Mouse (Mus musculus) cerebellum, adult (tissue): ENCODE results near the gene Gsk3b.
A peak's percentile ranks its signal among the peaks of the same experiment; 100 is the strongest.
"Not testable (repeated sequence)": the region's sequence is repeated elsewhere in the genome, so short reads cannot be mapped to it uniquely, and the experiment has no call there.

ENCODE experiments used
- ATAC-seq: cut with Nextera tagmentation; 2 replicates; pipeline ENCODE4 v1.9.2; 2017; ENCODE audit warnings: mild to moderate bottlenecking, moderate library complexity, mixed read lengths; ENCODE audit not compliant: insufficient number of reproducible peaks, low FRiP score, low TSS enrichment

Gsk3b gene

DNA sequence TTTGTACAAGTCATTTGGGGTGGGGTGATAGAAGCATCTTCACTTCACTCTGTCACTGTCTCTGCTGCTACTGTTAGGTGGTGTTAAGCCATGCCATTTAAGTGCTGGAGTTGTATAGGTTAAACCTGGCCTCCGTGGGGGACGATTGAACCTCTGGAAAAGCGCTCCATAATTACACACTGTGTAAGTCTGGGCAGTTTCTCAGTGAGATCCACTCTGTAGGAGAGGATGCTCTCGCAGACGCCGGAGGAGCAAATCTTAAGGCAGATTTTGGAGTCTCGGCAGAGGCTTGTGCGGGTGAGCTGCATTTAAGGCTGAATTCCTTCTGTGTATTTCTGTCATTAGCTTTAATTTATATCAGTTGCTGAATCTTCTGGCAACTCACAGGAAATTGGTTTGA lies 92.6 kb downstream of the Gsk3b start:
- ATAC-seq, result no peak

DNA sequence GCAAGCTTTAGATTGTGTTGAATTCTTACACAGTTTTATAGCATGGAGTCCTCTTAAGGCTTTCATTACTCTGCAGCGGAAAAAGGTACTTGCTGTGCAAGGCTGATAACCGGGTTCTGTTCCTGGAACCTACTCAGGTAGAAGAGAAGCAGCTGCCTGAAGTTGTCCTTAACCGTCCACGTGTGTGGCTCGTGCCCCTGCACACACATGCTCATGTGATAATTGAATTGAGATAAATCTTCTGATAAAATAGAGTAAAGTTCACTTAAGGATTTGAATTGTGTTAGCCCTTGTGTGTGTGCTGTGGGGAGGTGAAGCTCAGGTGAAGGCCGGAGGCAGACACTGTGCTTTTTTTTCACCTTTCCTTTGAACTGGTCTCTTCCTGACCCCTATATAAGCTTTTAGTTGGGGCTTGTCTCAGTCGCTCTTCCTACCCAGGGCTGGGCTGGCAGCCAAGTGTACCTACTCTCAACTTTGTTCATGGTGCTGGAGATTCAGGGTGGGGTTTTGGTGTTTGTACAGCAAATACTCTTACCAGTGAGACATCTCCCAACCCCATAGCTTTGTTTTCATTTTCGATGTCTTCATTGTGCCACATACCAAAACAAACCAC lies 96.0 kb downstream of the Gsk3b start:
- ATAC-seq, result no peak

DNA sequence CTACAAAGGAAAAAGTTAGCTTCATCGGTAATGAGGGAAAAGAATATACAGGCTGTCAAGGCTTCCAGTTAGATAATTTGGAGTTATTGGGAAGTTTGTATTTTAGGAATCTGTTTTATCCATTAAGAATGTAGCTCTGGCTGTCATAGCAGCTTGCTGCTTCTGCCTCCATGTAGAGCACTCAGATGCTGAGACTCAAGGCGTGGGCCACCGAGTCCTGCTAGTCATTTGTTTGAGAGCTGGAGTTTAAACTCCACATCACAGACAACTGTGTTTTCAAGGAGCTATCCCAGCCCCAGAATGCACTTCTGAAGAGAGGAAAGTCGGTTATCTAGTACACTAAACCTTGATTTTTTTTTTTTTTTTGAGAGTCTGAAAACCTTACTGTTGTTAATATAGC lies 101.2 kb downstream of the Gsk3b start:
- ATAC-seq, result no peak

DNA sequence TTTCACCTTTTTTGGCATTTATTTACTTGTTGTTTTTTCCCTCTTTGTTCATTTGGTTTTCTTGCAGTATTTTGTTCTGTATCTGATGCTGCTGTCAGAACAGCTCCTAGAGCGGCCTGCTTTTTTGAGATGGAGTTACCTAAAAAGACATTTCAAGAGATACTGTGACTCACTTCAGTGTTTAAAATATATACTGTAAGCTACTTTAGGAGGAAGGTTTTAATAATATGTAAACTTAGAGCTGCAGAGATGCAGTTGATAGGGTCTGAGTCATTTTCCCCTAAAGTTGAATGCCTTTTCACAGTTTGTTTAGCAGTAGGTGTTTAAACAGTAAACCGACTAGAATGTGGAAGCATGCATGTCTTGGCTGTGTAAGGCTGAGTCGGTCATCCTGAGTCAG lies 101.7 kb downstream of the Gsk3b start:
- no peak for ATAC-seq

DNA sequence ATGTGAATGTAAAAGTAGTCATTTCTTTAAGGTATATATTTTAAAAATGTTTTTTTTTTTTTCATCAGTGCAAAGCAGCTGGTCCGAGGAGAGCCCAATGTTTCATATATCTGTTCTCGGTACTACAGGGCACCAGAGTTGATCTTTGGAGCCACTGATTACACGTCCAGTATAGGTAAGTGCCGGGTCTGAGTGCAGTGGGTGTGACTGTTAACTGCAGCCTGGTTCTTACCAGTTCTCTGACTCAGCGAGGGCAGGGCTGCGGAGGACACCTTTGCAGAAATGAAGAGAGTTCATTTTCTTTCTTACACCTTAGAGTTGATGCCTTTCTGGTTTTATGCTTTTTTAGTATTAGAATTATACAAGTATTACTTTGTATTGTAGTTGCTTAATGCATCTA lies 102.7 kb downstream of the Gsk3b start:
- no peak for ATAC-seq

DNA sequence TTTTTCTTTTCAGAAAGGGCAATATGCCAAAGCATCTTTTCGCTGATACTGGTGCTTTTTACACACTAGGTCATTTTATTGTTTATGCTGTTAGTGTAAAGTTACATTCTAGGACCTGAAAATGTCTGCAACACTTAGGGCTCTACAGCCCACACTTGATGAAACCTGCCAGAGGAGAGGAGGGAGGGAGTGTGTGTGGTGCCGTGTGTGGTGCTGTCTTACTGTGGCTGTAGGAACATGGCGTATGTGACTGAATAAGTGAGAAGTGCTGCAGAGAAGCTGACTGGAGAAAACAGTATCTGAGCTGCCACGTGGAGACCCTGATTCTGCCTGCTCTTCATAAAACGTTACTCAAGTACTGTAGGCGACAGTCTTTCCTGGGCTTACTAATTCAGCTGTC lies 103.8 kb downstream of the Gsk3b start:
- ATAC-seq, result no peak

DNA sequence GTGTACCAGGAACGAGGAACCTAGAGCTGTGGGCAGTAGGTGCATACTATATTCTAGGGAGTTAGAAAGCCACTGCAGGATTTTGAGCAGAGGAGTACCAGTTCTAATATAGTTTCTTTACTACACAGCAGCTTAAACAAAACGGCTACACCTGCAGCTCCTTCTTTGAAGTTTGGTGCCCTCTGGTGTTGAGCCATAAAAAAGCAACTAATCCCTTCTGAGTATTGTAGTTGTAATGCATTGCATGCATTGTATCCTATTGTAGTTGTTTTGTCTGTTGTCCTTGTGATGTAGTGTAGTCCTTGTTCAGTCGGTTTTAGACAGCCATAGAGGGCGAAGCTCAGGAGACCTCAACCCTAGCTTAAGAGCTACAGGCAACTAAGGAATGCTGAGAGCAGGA lies 108.5 kb downstream of the Gsk3b start:
- peak; percentile 47; the same call in 1 of the 2 replicates for ATAC-seq

DNA sequence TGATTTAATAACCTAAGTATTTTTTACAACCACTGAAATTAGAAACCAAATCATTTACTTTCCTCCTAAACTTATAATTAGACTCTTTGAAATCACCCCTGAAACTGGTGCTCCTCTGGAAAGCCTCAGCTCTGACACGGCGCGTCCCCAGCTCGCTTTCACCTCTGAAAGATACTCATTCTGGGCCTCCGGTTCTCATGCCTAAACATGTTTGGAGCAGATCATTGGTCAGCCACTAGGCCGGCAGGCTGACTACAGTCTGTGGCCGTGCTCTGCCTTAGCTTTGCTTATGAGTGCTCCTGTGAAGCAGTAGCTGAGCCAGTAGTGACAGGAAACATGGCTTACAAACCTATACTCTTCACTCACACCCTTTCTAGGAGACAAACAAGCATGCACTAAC lies 116.5 kb downstream of the Gsk3b start:
- ATAC-seq, result no peak

DNA sequence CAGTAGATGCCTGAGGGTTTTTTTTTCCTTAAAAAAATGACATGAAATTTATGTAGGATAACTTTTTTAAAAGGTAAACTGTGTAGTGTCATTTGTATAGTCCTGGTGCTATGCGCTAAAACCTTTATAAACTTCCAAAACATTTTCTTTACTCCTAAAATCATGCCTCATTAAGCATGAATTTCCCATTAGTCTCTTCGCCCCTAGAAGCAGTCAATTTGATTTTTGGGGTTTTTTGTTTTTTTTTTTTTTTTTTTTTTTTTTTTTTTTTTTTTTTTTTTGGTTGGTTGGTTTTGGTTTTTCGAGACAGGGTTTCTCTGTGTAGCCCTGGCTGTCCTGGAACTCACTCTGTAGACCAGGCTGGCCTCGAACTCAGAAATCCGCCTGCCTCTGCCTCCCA lies 133.7 kb downstream of the Gsk3b start:
- not testable (repeated sequence) for ATAC-seq

DNA sequence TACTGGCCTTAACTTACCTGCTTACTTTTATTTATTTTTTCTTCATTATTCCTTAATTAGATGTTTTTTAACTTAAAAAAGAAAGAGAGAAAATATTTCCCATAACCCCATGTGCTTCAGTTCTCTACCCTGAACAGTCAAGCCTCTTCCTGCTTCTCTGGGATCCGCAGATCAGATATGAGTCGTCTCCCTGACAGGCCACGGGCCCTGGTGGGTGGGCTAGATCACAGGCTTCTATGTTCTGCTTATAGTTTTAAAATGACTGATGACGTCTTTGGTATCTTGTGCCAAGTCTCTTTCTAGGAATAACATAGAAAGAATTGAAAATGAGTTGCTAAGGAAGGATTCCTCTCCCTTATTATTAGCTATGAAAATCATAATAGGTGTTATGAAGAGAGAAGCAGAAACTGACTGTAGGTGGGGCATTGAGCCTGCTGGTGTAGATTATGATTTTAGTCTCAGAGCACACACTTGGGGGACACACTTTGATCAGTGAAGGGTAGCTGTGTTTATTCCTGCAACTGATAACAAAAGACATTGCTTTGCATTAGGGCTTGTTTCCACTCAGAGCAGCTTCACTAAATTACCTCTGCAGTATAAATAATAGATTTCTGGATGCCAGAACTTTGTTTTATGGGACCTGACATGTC lies 148.3 kb downstream of the Gsk3b start:
- ATAC-seq, result no peak

DNA sequence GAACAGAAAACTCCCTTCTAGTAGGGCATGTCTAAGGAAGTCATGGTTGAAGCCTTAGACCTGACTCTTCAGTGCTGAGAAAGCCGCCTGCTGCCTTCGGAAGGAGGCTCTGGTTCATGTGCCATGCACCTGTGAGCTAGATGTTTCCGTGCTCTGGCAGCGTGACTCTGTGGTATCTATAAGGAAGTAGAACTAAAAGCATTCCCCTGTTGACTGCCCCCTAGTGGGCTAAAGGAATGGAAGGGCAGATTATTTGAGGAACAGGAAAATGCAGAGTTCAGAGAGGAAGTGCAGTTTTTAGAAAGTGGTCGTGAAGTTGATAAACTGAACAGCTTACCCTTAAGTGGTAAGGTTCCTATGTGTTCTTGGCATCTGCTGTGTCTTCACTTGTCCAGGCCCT lies 150.9 kb downstream of the Gsk3b start:
- ATAC-seq, result no peak; the same call in 1 of the 2 replicates

DNA sequence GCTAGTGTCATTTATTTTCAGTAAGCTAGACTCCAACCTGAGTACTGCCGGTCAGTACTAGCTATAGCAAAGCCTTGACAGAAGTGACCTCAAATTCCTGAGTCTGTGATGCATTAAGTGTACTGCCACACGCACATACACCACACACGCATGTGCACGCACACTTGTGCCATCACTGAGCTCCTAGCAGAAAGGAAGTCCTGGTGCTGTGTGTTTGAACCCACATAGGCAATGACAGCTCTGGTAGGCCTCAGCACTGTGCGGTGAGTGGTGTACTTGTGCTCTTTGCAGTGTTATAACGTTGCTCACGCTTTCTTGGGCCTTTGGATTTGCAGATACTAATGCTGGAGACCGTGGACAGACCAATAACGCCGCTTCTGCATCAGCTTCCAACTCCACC lies 151.4 kb downstream of the Gsk3b start:
- no peak for ATAC-seq

DNA sequence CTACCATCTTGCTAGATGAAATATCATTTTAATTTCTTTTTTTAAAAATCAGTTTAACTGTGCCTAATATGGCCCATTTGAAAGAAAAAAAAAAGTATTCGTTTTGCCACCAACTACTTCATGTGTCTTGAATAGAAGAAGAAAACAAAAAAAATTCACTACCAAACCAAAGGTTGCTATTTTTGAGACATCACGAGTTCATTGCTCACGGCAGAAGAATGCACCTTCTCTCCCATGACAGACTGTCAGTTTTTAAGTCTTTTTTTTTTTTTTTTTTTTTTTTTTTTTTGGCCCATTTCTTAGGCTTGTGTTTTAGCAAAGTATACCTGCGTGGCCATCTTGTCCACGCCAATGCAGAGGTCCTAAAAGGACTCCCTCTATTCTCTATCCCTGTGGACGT lies 155.3 kb downstream of the Gsk3b start:
- ATAC-seq, result no peak

DNA sequence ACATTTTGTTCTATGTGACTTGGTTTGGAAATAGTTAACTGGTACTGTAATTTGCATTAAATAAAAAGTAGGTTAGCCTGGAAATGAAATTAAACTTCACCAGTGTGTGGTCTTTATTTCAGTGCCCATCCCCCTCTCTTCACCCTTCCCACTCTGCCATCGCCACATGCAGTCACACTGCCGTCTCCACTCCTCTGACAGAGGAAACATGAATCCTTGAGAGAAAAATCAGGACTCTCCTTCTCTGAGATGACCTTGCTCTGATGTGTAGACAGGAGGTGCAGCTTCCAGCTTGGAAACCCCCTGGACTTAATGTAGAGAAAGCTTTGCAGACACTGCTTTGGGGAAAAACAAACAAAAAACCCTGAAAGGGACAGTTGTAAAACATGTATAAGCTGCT lies 156.6 kb downstream of the Gsk3b start:
- no peak for ATAC-seq

DNA sequence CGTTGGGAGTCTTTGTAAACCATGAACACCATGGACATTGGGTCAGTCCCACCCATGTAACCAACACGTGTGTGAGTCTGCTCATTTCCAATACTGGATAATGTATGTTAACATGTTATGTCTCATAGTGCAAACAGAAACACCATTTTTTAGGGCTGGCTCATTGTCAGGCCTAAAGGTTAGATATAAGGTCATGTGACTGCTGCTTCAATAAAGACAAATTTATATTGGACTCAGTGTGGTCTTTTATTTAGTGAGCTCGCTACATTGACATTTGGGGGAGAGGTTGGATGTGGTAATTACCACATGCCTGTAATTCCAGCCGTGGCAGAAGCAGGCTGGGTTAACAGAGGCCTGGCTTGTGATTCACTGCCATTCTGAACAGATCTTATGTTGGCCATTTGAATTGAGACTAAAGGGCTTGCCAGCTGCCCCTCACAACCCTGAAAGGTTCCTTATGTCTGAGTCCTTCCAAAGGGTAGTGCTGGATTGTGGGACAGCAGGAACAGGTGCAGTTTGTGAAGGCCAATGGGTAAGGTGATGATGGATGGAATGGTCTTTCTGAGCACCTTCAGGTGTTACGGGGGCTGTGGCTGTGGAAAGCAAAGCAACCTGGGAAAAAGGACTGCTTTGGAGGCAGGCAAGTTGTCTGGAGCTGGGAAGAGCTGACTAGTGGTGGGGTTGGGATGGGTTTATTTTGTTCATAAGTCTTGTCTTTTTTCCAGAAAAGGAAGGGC lies 157.2 kb downstream of the Gsk3b start:
- no peak for ATAC-seq

DNA sequence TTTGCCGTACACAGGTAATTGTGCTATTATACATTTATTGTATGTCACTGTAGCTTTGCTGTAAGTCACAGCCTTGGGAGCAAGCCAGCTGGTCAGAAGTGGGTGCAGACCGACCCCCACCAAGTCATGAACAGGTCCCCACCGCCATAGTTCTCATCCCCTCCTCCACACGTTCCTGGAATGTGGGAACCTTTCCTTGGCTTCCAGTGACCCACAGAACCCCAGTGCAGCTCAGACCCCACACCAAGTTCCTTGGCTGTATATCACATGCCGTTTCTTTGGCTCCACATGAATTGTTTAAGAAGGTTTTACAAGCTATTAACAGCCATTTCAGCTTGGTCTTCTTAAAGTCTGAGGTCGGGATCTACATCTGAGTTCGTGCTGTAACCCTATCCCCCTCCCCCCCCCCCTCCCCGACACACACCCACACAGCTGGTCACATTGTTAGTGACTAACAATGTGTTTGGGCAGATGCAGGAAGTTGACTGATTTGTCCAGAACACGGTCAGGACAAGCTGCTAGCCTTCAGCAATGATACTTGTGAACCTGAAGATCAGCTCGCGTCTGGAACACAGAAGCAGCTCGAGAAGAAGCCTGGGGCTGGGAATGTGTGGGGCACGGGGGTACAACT lies 159.6 kb downstream of the Gsk3b start:
- no peak for ATAC-seq

DNA sequence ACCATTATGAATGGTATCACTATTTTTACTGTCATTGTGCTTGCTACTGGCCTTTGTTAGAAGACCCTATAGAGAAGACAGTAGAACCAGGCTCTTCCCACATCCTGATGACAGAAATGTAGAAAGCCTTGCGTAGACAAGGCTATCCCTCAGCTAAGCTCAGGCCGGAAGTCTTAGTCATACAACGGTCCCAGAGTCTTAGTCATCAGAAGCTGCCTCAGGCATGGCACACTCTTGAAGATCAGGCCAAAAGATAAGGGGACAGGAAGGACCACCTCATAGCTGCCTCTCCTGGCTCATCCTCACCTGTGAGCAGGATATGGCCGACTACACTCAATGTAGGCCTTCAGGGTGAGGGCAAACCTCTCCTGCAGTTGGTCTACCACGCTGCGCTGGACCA lies 161.7 kb downstream of the Gsk3b start:
- no peak for ATAC-seq

DNA sequence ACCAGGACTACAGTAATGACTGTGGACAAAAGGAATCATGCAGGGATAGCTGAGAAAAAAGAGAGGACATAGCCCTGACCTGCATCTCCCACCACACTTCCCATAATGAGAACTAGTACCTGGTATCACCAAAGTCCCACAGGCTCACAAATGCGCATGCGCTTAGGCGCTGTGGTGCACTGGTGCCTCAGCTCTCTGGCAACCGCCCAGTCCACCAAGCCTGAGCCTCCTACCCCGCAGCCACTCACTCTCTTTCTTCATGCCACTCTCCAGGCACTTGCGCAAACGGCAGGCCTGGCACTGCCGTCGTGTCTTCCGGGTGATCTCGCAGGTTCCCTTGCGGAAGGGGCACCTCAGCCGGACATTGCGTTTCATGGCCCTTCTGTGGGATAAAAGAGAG lies 165.2 kb downstream of the Gsk3b start:
- ATAC-seq, result no peak

DNA sequence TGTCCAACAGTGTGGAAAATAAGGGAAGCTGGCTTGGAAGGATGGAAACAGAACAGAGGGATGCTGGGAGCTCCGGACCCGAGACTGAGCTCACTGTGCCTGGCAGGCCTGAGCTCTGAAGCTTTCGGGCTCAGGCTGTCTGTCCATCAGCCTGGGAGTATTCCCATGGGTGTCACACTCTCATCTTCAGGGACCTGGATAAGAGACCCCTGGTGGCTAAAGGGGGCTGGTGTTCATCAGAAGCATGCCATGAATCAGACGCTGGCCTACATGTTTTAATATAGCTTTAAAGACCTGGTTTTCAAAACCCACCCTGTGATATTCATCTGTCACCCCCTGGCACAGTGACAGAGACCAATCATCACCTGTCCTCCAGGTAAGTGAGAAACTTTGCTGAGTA lies 166.3 kb downstream of the Gsk3b start:
- ATAC-seq, result no peak

DNA sequence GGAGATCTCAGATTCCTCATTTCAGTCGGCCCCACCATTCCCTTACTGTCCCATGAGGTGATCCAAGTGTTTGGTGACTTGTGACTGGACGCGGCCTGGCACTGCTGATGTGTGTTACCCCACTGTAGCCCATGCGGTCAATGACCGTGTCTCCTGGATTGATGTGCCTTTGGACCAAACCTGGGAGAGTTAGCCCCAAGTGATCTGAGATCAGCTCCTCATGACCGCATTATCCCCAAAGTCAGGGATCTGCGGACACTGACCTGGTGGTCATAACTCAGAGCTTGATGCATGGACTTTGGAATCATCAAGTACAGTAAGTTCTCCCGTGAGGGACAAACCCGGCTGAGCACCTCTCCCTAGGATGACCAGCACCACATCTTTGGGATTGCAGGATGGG lies 167.1 kb downstream of the Gsk3b start:
- no peak for ATAC-seq

DNA sequence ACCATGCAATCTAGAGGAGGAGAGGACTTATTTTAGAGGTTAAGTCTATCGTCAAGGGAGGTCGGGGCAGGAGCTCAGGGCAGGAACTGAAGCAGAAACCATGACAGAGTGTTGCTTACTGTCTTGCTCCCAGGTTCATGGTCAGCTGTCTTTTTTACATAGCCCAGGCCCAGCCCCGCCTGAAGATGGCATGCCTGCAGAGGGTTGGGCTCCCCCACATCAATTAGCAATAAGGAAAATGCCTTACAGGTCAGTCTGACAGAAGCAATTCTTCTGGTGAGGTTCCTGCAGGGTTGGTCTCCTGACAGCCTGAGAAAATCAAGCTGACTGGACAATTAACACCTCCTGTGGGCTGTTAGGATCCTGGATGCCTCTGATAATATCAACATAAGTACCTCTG lies 182.8 kb downstream of the Gsk3b start:
- no peak for ATAC-seq
